22 mouse cellular contexts compared by ENCODE assay signal in the genomic region with DNA sequence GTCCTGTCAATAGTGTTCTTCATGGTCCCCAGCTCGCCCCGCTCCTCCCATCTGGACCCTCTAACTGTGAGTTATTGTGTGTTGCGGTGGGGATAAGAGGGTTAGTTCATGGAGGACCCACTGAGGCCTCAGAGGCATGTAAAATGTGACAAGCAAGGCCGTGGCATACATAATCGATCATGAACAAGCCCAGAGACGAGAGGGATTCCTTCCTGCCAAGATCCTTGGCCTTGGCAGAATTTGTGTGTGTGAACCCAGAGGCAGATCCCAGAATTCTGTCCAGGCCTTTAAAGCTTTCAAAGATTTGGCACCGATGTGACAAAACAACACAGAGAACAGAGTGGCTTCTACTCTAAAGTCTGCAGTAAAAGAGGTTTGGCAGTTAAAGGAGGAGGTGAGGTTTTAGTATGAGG.
DNase-seq lines count a peak whose midpoint lies in the region; ATAC-seq and TF ChIP-seq lines count a peak whose summit lies in the region.
"Had no signal": no experiment of that assay in that cellular context is flagged by ENCODE, and none has a peak within 500 bp of the region (broad histone marks: within the 10 kb centered on the region; RNA-seq: fewer than 3 reads in every experiment).

No protein-coding gene starts in this region.

- H3K4me2 ChIP-seq in hindbrain, embryonic 14.5 days (replicated peaks): no peak overlapping the region
- H3K4me2 ChIP-seq in hindbrain, embryonic 11.5 days (replicated peaks; ENCODE audit: low read depth, low read length): no peak overlapping the region
- no peak overlapping the region for H3K4me2 ChIP-seq in midbrain, postnatal 0 days (ENCODE audit: low read depth, low read length, poor library complexity, severe bottlenecking)
- H3K4me2 ChIP-seq: neural tube, embryonic 12.5 days had no signal

- TF ChIP-seq CTCF in midbrain, postnatal 0 days (IDR thresholded peaks at IDR 0.05): no peak

- H3K4me1 ChIP-seq in hindbrain, embryonic 14.5 days (replicated peaks; ENCODE audit: control insufficient read depth, insufficient read depth, low read length): no peaks in the 10 kb centered on the region
- no peaks in the 10 kb centered on the region for H3K4me1 ChIP-seq in hindbrain, embryonic 11.5 days (replicated peaks; ENCODE audit: control insufficient read depth, insufficient read depth, low read length)
- H3K4me1 ChIP-seq in midbrain, postnatal 0 days (ENCODE audit: insufficient read depth, low read length): no peaks in the 10 kb centered on the region
- H3K4me1 ChIP-seq in midbrain, embryonic 10.5 days: peaks cover 5% of the 10 kb centered on the region; the same call in 1 of the 2 replicates
- H3K4me1 ChIP-seq: neural tube, embryonic 12.5 days had no signal

- H3K27ac ChIP-seq in hindbrain, embryonic 14.5 days: no peak overlapping the region
- H3K27ac ChIP-seq in hindbrain, embryonic 11.5 days (ENCODE audit: low read depth, low read length): no peak overlapping the region
- peak overlapping the region; percentile 26; the same call in 1 of the 2 replicates for H3K27ac ChIP-seq in midbrain, postnatal 0 days (ENCODE audit: low read depth, low read length)
- H3K27ac ChIP-seq in midbrain, embryonic 10.5 days (replicated peaks): no peak overlapping the region
- H3K27ac ChIP-seq: neural tube, embryonic 12.5 days; stomach, postnatal 0 days had no signal

- peak; percentile 62; the same call in 1 of the 2 replicates for ATAC-seq in hindbrain, embryonic 14.5 days (ENCODE audit: low FRiP score)
- no peak for ATAC-seq in hindbrain, embryonic 11.5 days (ENCODE audit: low FRiP score)
- ATAC-seq in midbrain, postnatal 0 days (ENCODE audit: low FRiP score): peak; percentile 56
- ATAC-seq: CD4-positive, CD25-positive, alpha-beta regulatory T cell, adult 4 months had no signal

- H3K9ac ChIP-seq in hindbrain, embryonic 14.5 days: no peak overlapping the region
- H3K9ac ChIP-seq in hindbrain, embryonic 11.5 days (ENCODE audit: low read depth, low read length): no peak overlapping the region
- no peak overlapping the region for H3K9ac ChIP-seq in midbrain, postnatal 0 days (replicated peaks; ENCODE audit: low read length, poor library complexity, severe bottlenecking)
- H3K9ac ChIP-seq: liver, postnatal 0 days; neural tube, embryonic 12.5 days had no signal

- H3K36me3 ChIP-seq in hindbrain, embryonic 14.5 days (replicated peaks; ENCODE audit: control insufficient read depth, insufficient read depth): no peaks in the 10 kb centered on the region
- no peaks in the 10 kb centered on the region for H3K36me3 ChIP-seq in hindbrain, embryonic 11.5 days (ENCODE audit: control insufficient read depth, insufficient read depth, low read length)
- H3K36me3 ChIP-seq in midbrain, postnatal 0 days (ENCODE audit: insufficient read depth, low read length): no peaks in the 10 kb centered on the region
- H3K36me3 ChIP-seq in midbrain, embryonic 10.5 days: no peaks in the 10 kb centered on the region
- H3K36me3 ChIP-seq: G1E; neural tube, embryonic 12.5 days had no signal

- H3K9me3 ChIP-seq in hindbrain, embryonic 14.5 days (ENCODE audit: control insufficient read depth, low read length): no peaks in the 10 kb centered on the region
- H3K9me3 ChIP-seq in hindbrain, embryonic 11.5 days (ENCODE audit: control insufficient read depth, low read length): no peaks in the 10 kb centered on the region
- H3K9me3 ChIP-seq in midbrain, postnatal 0 days (ENCODE audit: low read length): no peaks in the 10 kb centered on the region
- no peaks in the 10 kb centered on the region for H3K9me3 ChIP-seq in midbrain, embryonic 10.5 days (replicated peaks)
- H3K9me3 ChIP-seq: G1E; neural tube, embryonic 12.5 days had no signal

- H3K27me3 ChIP-seq in hindbrain, embryonic 14.5 days (ENCODE audit: control insufficient read depth, insufficient read depth, low read length): no peaks in the 10 kb centered on the region
- no peaks in the 10 kb centered on the region for H3K27me3 ChIP-seq in hindbrain, embryonic 11.5 days (ENCODE audit: control insufficient read depth, insufficient read depth, low read length)
- no peaks in the 10 kb centered on the region for H3K27me3 ChIP-seq in midbrain, postnatal 0 days (ENCODE audit: insufficient read depth, low read length)
- H3K27me3 ChIP-seq in midbrain, embryonic 10.5 days (ENCODE audit: low read depth, poor library complexity, severe bottlenecking): no peaks in the 10 kb centered on the region
- H3K27me3 ChIP-seq: neural tube, embryonic 12.5 days had no signal

- 61% methylated on average over 7 of the region's 7 CpGs for WGBS in hindbrain, embryonic 14.5 days
- WGBS in hindbrain, embryonic 11.5 days: 83% methylated on average over 7 of the region's 7 CpGs
- 48% methylated on average over 7 of the region's 7 CpGs for WGBS in midbrain, postnatal 0 days
- 84% methylated on average over 7 of the region's 7 CpGs for WGBS in midbrain, embryonic 10.5 days

- DNase-seq in adrenal gland, adult (ENCODE audit: inconsistent age in 2 of 2, low spot score in 1 of 2): peak; percentile 30 to 66
- no peak for DNase-seq in adrenal gland, postnatal 10 days
- peak; percentile 27 for DNase-seq in hindbrain, embryonic 14.5 days (ENCODE audit: low spot score)
- no peak for DNase-seq in hindbrain, embryonic 11.5 days (ENCODE audit: low spot score)
- DNase-seq in midbrain, postnatal 0 days (ENCODE audit: low spot score): peak; percentile 69
- DNase-seq in midbrain, embryonic 10.5 days (ENCODE audit: low spot score): no peak
- no peak for DNase-seq in thymus, postnatal 0 days (ENCODE audit: low spot score)
- DNase-seq in left cerebral cortex, adult 9 months (ENCODE audit: low spot score in 2 of 2): no peak
- DNase-seq: cerebellum, postnatal 25 days; gastrocnemius, postnatal 25 days; kidney, adult 8-10 months; kidney, postnatal 25 days; layer of hippocampus, adult 9-11 months; liver; liver, postnatal 0 days; midbrain, embryonic 14.5 days; right cerebral cortex, postnatal 14 days; thymus, postnatal 25 days had no signal

- no peak overlapping the region for H3K4me3 ChIP-seq in hindbrain, embryonic 14.5 days (replicated peaks; ENCODE audit: low read length)
- no peak overlapping the region for H3K4me3 ChIP-seq in hindbrain, embryonic 11.5 days (ENCODE audit: low read depth, low read length)
- H3K4me3 ChIP-seq in midbrain, postnatal 0 days (ENCODE audit: low read depth, low read length): no peak overlapping the region
- H3K4me3 ChIP-seq in midbrain, embryonic 10.5 days: no peak overlapping the region
- H3K4me3 ChIP-seq: neural tube, embryonic 12.5 days had no signal

Comparison
In these comparisons a context has a peak if more than half of its experiments do, and no peak if none do; other contexts are left out.
1. DNase-seq: peak in adrenal gland, adult (2 of 2), hindbrain, embryonic 14.5 days (single experiment) and midbrain, postnatal 0 days (single experiment); none in adrenal gland, postnatal 10 days (single experiment), hindbrain, embryonic 11.5 days (single experiment), midbrain, embryonic 10.5 days (single experiment), thymus, postnatal 0 days (single experiment) and left cerebral cortex, adult 9 months (0 of 2).